Mouse (Mus musculus) B cell, adult (primary cell): ENCODE results near the gene Olfr1020. TPM values are rescaled to one million over a fixed set of nuclear protein-coding genes. Genes with fewer than 3 reads are reported as not detected.

Source experiments
- total RNA-seq: library from RNA; stranded (reverse); gene quantifications from 4 replicates; pipeline ENCODE4 v1.2.4, GENCODE M21; 2023; ENCODE audit not compliant: inconsistent age

Olfr1020 gene
- not detected in 4 replicates for total RNA-seq

GRCm38 (mm10) chr2:85846730-85847129, at the start of gene Olfr1020:
Gene Olfr1020 (plus strand): TSS chr2:85847030.

GRCm38 (mm10) chr2:85802444-85802843, 44.4 kb upstream of the Olfr1020 start, which contains the start of gene Olfr1016:
Gene Olfr1016 (minus strand): TSS chr2:85802544.

DNA sequence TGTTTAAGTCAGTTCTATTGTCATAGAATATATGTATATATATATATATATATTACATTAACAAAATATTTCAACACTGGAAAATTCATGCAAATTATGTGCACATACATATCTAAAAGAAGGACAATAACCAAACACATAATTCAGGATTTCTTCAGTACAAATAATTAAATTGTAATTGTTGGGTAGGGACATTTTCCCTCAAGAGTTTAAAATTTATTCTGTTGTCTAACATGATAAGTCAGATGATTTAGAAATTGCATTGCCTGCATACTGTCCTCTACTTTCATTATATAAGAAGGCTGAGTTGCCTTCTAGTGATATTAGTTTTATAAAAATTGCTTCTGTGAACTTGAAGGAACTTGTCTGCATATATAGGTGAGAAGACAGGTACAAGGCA, 28.7 kb upstream of the Olfr1020 start, which contains the start of gene Olfr1018:
TSS of gene Olfr1018 (plus strand) at position 301 of the 400 bp plus-strand sequence.

DNA sequence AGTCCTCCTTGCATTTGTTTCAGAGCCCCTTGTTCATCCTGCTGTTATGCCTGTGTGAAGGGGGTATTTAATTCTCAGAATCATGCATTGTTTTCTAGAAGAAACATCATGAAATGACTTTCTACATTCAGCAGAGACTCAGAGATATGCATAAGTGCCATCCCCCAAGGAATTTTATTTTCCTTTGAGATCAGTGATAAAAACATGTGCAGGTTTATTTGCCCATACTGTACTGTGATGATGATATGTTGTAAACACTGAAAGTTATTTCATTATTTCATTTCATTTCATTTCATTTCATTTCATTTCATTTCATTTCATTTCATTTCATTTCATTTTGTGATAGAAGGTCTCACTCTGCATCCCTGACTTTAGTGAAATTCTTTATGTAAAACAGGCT, 1.4 kb upstream of the Olfr1020 start, which contains the start of gene Olfr1019:
TSS of gene Olfr1019 (minus strand) at position 101 of the 400 bp plus-strand sequence.

DNA sequence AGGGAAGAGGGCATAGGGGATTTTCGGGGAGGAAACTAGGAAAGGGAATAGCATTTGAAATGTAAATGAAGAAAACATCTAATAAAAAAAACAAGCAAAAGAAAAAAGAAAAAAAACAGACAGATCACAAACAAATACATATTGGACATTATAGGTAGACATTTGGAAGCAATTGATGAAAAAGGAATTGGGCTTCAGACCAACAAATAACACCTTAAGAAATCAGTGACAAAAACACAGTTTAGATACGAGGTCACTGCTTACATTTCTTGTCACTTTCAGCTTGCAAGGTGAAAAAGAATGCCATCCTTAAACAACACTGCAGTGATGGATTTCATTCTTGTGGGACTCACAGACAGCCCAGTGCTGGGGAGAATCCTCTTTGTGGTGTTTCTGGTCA, 21.5 kb downstream of the Olfr1020 start, which contains the start of gene Olfr1022:
TSS of gene Olfr1022 (plus strand) at position 301 of the 400 bp plus-strand sequence.

GRCm38 (mm10) chr2:85885340-85885739, 38.5 kb downstream of the Olfr1020 start, which contains the start of gene Olfr1023:
Gene Olfr1023 (plus strand): TSS chr2:85885640.

Other genes starting within 250 kb of the Olfr1020 start
- not detected in 4 replicates for gene Olfr1000, start 235.1 kb upstream of the Olfr1020 start, total RNA-seq
- gene Olfr1002, start 196.3 kb upstream of the Olfr1020 start, total RNA-seq: not detected in 4 replicates
- not detected in 4 replicates for gene Olfr154, start 182.6 kb upstream of the Olfr1020 start, total RNA-seq
- not detected in 4 replicates for gene Olfr1006, start 168.3 kb upstream of the Olfr1020 start, total RNA-seq
- gene Olfr1008, start 157.6 kb upstream of the Olfr1020 start, total RNA-seq: not detected in 4 replicates
- not detected in 4 replicates for gene Olfr1009, start 131.6 kb upstream of the Olfr1020 start, total RNA-seq
- not detected in 4 replicates for gene Olfr1012, start 84.3 kb upstream of the Olfr1020 start, total RNA-seq
- gene Olfr1013, start 79.9 kb upstream of the Olfr1020 start, total RNA-seq: not detected in 4 replicates
- gene Olfr1014, start 74.3 kb upstream of the Olfr1020 start, total RNA-seq: not detected in 4 replicates
- not detected in 4 replicates for gene Olfr1015, start 65.0 kb upstream of the Olfr1020 start, total RNA-seq
- gene Olfr1016, start 44.5 kb upstream of the Olfr1020 start, total RNA-seq: not detected in 4 replicates
- not detected in 4 replicates for gene Olfr1018, start 28.6 kb upstream of the Olfr1020 start, total RNA-seq
- not detected in 4 replicates for gene Olfr1019, start 1.5 kb upstream of the Olfr1020 start, total RNA-seq
- not detected in 4 replicates for gene Olfr1022, start 21.6 kb downstream of the Olfr1020 start, total RNA-seq
- not detected in 4 replicates for gene Olfr1023, start 38.6 kb downstream of the Olfr1020 start, total RNA-seq
- gene Olfr1024, start 58.0 kb downstream of the Olfr1020 start, total RNA-seq: not detected in 4 replicates
- gene Olfr1025-ps1, start 68.2 kb downstream of the Olfr1020 start, total RNA-seq: not detected in 4 replicates
- not detected in 4 replicates for gene Olfr1026, start 74.5 kb downstream of the Olfr1020 start, total RNA-seq
- not detected in 4 replicates for gene Olfr1028, start 103.4 kb downstream of the Olfr1020 start, total RNA-seq
- 0.12 TPM in 1 of 4 replicates, not detected in the others for gene Olfr1029, start 126.9 kb downstream of the Olfr1020 start, total RNA-seq
- not detected in 4 replicates for gene Olfr1030, start 132.2 kb downstream of the Olfr1020 start, total RNA-seq
- gene Olfr1031, start 143.3 kb downstream of the Olfr1020 start, total RNA-seq: not detected in 4 replicates
- not detected in 4 replicates for gene Olfr1032, start 158.5 kb downstream of the Olfr1020 start, total RNA-seq
- not detected in 4 replicates for gene Olfr1033, start 173.6 kb downstream of the Olfr1020 start, total RNA-seq
- gene Olfr1034, start 198.8 kb downstream of the Olfr1020 start, total RNA-seq: not detected in 4 replicates
- not detected in 4 replicates for gene Olfr1036, start 227.0 kb downstream of the Olfr1020 start, total RNA-seq
- gene Olfr1037, start 240.4 kb downstream of the Olfr1020 start, total RNA-seq: not detected in 4 replicates